Comparison of ENCODE assay signal across 17 mouse cellular contexts in the genomic region with DNA sequence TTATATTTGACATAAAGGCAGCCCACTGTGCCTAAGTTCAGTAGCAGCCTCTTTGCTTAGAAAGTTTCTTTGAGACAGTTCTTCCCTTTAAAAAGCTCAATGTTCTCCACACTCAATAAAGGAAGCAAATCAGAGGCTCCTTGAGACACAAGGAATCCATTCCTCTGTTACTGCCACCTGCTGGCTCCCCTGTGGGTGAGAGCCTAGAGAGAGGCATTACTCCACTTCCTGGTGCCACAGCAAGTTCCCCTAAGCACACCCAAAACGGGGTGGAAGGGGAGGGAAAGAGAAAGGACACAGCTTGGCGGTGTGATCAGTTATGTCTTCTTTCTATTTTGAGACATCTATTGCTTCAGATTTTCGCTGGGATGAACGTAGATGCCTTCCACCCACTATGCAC.
DNase-seq lines count a peak whose midpoint lies in the region; ATAC-seq and TF ChIP-seq lines count a peak whose summit lies in the region.
"Had no signal": no experiment of that assay in that cellular context is flagged by ENCODE, and none has a peak within 500 bp of the region (broad histone marks: within the 10 kb centered on the region; RNA-seq: fewer than 3 reads in every experiment).

No protein-coding gene starts in this region.

- H3K4me1 ChIP-seq in forebrain, postnatal 0 days (ENCODE audit: insufficient read depth), result no peaks in the 10 kb centered on the region
- H3K4me1 ChIP-seq in forebrain, embryonic 11.5 days (replicated peaks; ENCODE audit: control insufficient read depth, insufficient read depth, low read length), result no peaks in the 10 kb centered on the region
- H3K4me1 ChIP-seq in lung, postnatal 0 days (ENCODE audit: insufficient read depth, low read depth, low read length), result no peaks in the 10 kb centered on the region
- H3K4me1 ChIP-seq: forebrain, embryonic 10.5 days; heart, embryonic 13.5 days had no signal

- no peak overlapping the region for H3K27ac ChIP-seq in forebrain, postnatal 0 days (ENCODE audit: low read depth, low read length)
- H3K27ac ChIP-seq in forebrain, embryonic 11.5 days (ENCODE audit: low read depth, low read length), result no peak overlapping the region
- H3K27ac ChIP-seq in lung, postnatal 0 days (ENCODE audit: low read length), result no peak overlapping the region
- H3K27ac ChIP-seq: forebrain, embryonic 10.5 days; heart, embryonic 13.5 days; limb, embryonic 10.5 days; liver, embryonic 14.5 days had no signal

- TF ChIP-seq EP300 in lung, postnatal 0 days (IDR thresholded peaks at IDR 0.05), result no peak

- H3K9me3 ChIP-seq in forebrain, postnatal 0 days (ENCODE audit: low read length), result no peaks in the 10 kb centered on the region
- no peaks in the 10 kb centered on the region for H3K9me3 ChIP-seq in forebrain, embryonic 11.5 days (ENCODE audit: control insufficient read depth, low read length)
- H3K9me3 ChIP-seq in lung, postnatal 0 days (ENCODE audit: low read length), result no peaks in the 10 kb centered on the region
- H3K9me3 ChIP-seq: forebrain, embryonic 10.5 days; heart, embryonic 13.5 days; limb, embryonic 10.5 days had no signal

- H3K27me3 ChIP-seq in forebrain, postnatal 0 days (ENCODE audit: insufficient read depth, low read length), result no peaks in the 10 kb centered on the region
- no peaks in the 10 kb centered on the region for H3K27me3 ChIP-seq in forebrain, embryonic 11.5 days (ENCODE audit: control insufficient read depth, insufficient read depth, low read length)
- no peaks in the 10 kb centered on the region for H3K27me3 ChIP-seq in lung, postnatal 0 days (replicated peaks; ENCODE audit: insufficient read depth, low read length)
- H3K27me3 ChIP-seq: CH12.LX; heart, embryonic 13.5 days had no signal

- ATAC-seq in forebrain, postnatal 0 days, result no peak
- no peak for ATAC-seq in forebrain, embryonic 11.5 days (replicated peaks; ENCODE audit: low FRiP score)
- no peak for ATAC-seq in lung, postnatal 0 days
- peak; percentile 49 to 80; a peak in 3 of 4 replicates for ATAC-seq in hematopoietic stem cell, adult 5-6 weeks (replicated peaks in 1 of 2; ENCODE audit: insufficient read depth in 1 of 2, low FRiP score in 2 of 2, low TSS enrichment in 1 of 2, low read depth in 1 of 2, poor library complexity in 2 of 2, severe bottlenecking in 2 of 2)

- no peak for DNase-seq in forebrain, postnatal 0 days
- DNase-seq in forebrain, embryonic 11.5 days (ENCODE audit: low spot score), result no peak
- peak; percentile 9 for DNase-seq in lung, postnatal 0 days (ENCODE audit: low spot score)
- DNase-seq in lung, postnatal 25 days (ENCODE audit: low spot score), result no peak
- DNase-seq in R1 (ENCODE audit: low read depth, low spot score), result peak; percentile 49
- DNase-seq in spleen, postnatal 36 days (ENCODE audit: low spot score in 2 of 2), result no peak
- no peak for DNase-seq in cerebellum, adult 18-20 months
- DNase-seq: cerebellum, adult 11-12 months; gastrocnemius, postnatal 36 days; kidney, postnatal 14 days; thymus, postnatal 25 days had no signal

- H3K4me3 ChIP-seq in forebrain, postnatal 0 days (ENCODE audit: low read depth, low read length), result no peak overlapping the region
- H3K4me3 ChIP-seq in forebrain, embryonic 11.5 days (ENCODE audit: low read depth, low read length), result no peak overlapping the region
- no peak overlapping the region for H3K4me3 ChIP-seq in lung, postnatal 0 days (ENCODE audit: low read depth, low read length)
- H3K4me3 ChIP-seq: forebrain, embryonic 10.5 days; heart, embryonic 13.5 days; limb, embryonic 10.5 days had no signal

- 65% methylated on average over 4 of the region's 4 CpGs for WGBS in forebrain, postnatal 0 days
- WGBS in forebrain, embryonic 11.5 days, result 65% methylated on average over 4 of the region's 4 CpGs
- 57% methylated on average over 4 of the region's 4 CpGs for WGBS in lung, postnatal 0 days

- H3K36me3 ChIP-seq in forebrain, postnatal 0 days (ENCODE audit: insufficient read depth), result no peaks in the 10 kb centered on the region
- no peaks in the 10 kb centered on the region for H3K36me3 ChIP-seq in forebrain, embryonic 11.5 days (ENCODE audit: control insufficient read depth, insufficient read depth, low read length)
- H3K36me3 ChIP-seq in lung, postnatal 0 days (ENCODE audit: insufficient read depth, low read length), result no peaks in the 10 kb centered on the region
- H3K36me3 ChIP-seq: forebrain, embryonic 10.5 days; heart, embryonic 13.5 days; limb, embryonic 10.5 days had no signal

- TF ChIP-seq CTCF in forebrain, postnatal 0 days (IDR thresholded peaks at IDR 0.05; ENCODE audit: low read depth), result peak; percentile 29; the same call in 1 of the 2 replicates
- TF ChIP-seq CTCF in lung, postnatal 0 days (IDR thresholded peaks at IDR 0.05), result peak; percentile 52

- H3K4me2 ChIP-seq in forebrain, postnatal 0 days (ENCODE audit: low read depth), result no peak overlapping the region
- no peak overlapping the region for H3K4me2 ChIP-seq in forebrain, embryonic 11.5 days (ENCODE audit: low read depth, low read length, severe bottlenecking)
- no peak overlapping the region for H3K4me2 ChIP-seq in lung, postnatal 0 days (replicated peaks; ENCODE audit: low read depth, low read length)
- H3K4me2 ChIP-seq: heart, embryonic 13.5 days had no signal

- no peak overlapping the region for H3K9ac ChIP-seq in forebrain, postnatal 0 days
- H3K9ac ChIP-seq in forebrain, embryonic 11.5 days (ENCODE audit: low read length), result no peak overlapping the region
- H3K9ac ChIP-seq in lung, postnatal 0 days (replicated peaks; ENCODE audit: low read depth), result no peak overlapping the region
- H3K9ac ChIP-seq: heart, embryonic 13.5 days; liver, embryonic 14.5 days had no signal

Comparison
In these comparisons a context has a peak if more than half of its experiments do, and no peak if none do; other contexts are left out.
1. DNase-seq: peak in lung, postnatal 0 days (single experiment) and R1 (single experiment); none in forebrain, postnatal 0 days (single experiment), forebrain, embryonic 11.5 days (single experiment), lung, postnatal 25 days (single experiment), spleen, postnatal 36 days (0 of 2) and cerebellum, adult 18-20 months (0 of 2).
2. ATAC-seq: peak in hematopoietic stem cell, adult 5-6 weeks (2 of 2); none in forebrain, postnatal 0 days (single experiment), forebrain, embryonic 11.5 days (single experiment) and lung, postnatal 0 days (single experiment).